Mouse (Mus musculus) stomach, embryonic 14.5 days (tissue): ENCODE data around the gene Cdkal1. TPM values are rescaled to one million over a fixed set of nuclear protein-coding genes. Genes with fewer than 3 reads are reported as not detected.
A peak's percentile ranks its signal among the peaks of the same experiment; 100 is the strongest.

Experiments used
- ATAC-seq: fragments of 200-750 bp; cut with Nextera tagmentation; 2 replicates; pipeline ENCODE4 v1.8.0; 2017; ENCODE audit warnings: low read depth, moderate TSS enrichment; ENCODE audit not compliant: insufficient number of reproducible peaks, insufficient read depth, low FRiP score
- H3K27ac ChIP-seq: fragments of 300-500 bp; sonication (generic); 2 replicates; pipeline ENCODE4 v1.5.1; 2014; ENCODE audit warnings: mild to moderate bottlenecking, low read length, moderate library complexity, mixed read lengths
- H3K27me3 ChIP-seq: fragments of 300-500 bp; sonication (generic); 2 replicates; pipeline ENCODE4 v1.6.1; 2014; ENCODE audit warnings: low read length, control low read depth, mixed read lengths; ENCODE audit not compliant: control insufficient read depth, insufficient read depth
- H3K36me3 ChIP-seq: fragments of 300-500 bp; sonication (generic); 2 replicates; pipeline ENCODE4 v1.6.1; 2014; ENCODE audit warnings: mild to moderate bottlenecking, control low read depth, low read length, moderate library complexity, mixed read lengths; ENCODE audit not compliant: control insufficient read depth, insufficient read depth
- H3K4me1 ChIP-seq: fragments of 300-500 bp; sonication (generic); 2 replicates; pipeline ENCODE4 v1.6.1; 2014; ENCODE audit warnings: low read length, control low read depth, mixed read lengths; ENCODE audit not compliant: control insufficient read depth, insufficient read depth
- H3K4me2 ChIP-seq: fragments of 300-500 bp; sonication (generic); replicated peaks from 2 replicates; pipeline ENCODE4 v1.6.1; 2014; ENCODE audit warnings: low read depth, low read length, control low read depth
- H3K4me3 ChIP-seq: fragments of 300-500 bp; sonication (generic); 2 replicates; pipeline ENCODE4 v1.5.1; 2014; ENCODE audit warnings: low read depth, low read length, control low read depth
- H3K9ac ChIP-seq: fragments of 300-500 bp; sonication (generic); replicated peaks from 2 replicates; pipeline ENCODE4 v1.6.1; 2014; ENCODE audit warnings: low read depth, mild to moderate bottlenecking, control low read depth, low read length, moderate library complexity, mixed read lengths
- H3K9me3 ChIP-seq: fragments of 300-500 bp; sonication (generic); 2 replicates; pipeline ENCODE4 v1.6.1; 2016; ENCODE audit warnings: low read depth, low read length, control low read depth; ENCODE audit not compliant: control insufficient read depth
- WGBS: fragments of 180-500 bp; shearing (Covaris S2); extraction: QIAGEN DNeasy Blood & Tissue Kit; methylation state at CpG from one replicate; pipeline ENCODE4 v1.1.7; 2014; 5-methylcytosine and 5-hydroxymethylcytosine counted together
- polyA plus RNA-seq: library from polyadenylated mRNA; unstranded; fragments of >200 nt; fragmentation: Nextera tagmentation; extraction: Ambion mirVana; gene quantifications from 2 replicates; pipeline ENCODE4 v1.2.1, GENCODE M21; 2014

Cdkal1 gene
- polyA plus RNA-seq, 1 experiment from 2014 or later, result 44.8 TPM

GRCm38 (mm10) chr13:29462271-29462670 is 393.2 kb downstream of the Cdkal1 start:
- Histone ChIP-seq H3K27me3 (no peaks in the 10 kb centered on the region), H3K9me3 (no peaks in the 10 kb centered on the region), H3K4me1 (no peaks in the 10 kb centered on the region), H3K4me2 (no peak overlapping the region), H3K27ac (no peak overlapping the region), H3K9ac (no peak overlapping the region), H3K4me3 (no peak overlapping the region), H3K36me3 (no peaks in the 10 kb centered on the region)
- ATAC-seq, result no peak
- 80% methylated on average over 6 of the region's 6 CpGs for WGBS

DNA sequence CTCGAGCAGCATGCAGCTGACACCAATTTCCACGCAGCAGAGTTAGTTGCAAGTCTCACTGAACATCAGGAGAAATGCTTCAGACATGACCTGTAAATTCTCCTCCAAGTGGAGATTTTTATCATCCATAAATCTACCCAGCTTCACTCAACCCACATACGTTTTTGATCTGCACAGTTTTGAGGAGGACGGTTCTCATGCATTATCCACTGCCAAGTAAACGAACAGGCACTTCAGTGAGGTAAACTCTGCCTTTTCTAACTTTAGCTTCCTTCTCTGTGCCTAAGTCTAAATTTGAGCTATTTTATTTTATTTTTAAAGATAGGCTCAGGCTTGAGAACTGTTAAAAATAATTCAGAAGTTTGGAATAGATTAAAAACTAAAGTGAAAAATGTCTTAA is 394.7 kb downstream of the Cdkal1 start:
- H3K4me1 ChIP-seq, result no peaks in the 10 kb centered on the region
- H3K36me3 ChIP-seq, result no peaks in the 10 kb centered on the region
- H3K9ac ChIP-seq, result no peak overlapping the region
- no peaks in the 10 kb centered on the region for H3K27me3 ChIP-seq
- no peak overlapping the region for H3K4me2 ChIP-seq
- no peak for ATAC-seq
- H3K9me3 ChIP-seq, result no peaks in the 10 kb centered on the region
- H3K27ac ChIP-seq, result no peak overlapping the region
- no peak overlapping the region for H3K4me3 ChIP-seq
- 43% methylated on average over 5 of the region's 5 CpGs for WGBS

- WGBS, result 57% methylated on average over 1 of the region's 1 CpGs
- Histone ChIP-seq H3K27ac (no peak overlapping the region), H3K36me3 (no peaks in the 10 kb centered on the region), H3K4me1 (no peaks in the 10 kb centered on the region), H3K4me3 (no peak overlapping the region), H3K9me3 (no peaks in the 10 kb centered on the region), H3K4me2 (no peak overlapping the region), H3K9ac (no peak overlapping the region), H3K27me3 (no peaks in the 10 kb centered on the region)
- no peak for ATAC-seq
Measured at GRCm38 (mm10) chr13:29458385-29458784, 397.1 kb downstream of the Cdkal1 start.

- ATAC-seq, result no peak
- no peak overlapping the region for H3K4me2 ChIP-seq
- H3K9me3 ChIP-seq, result no peaks in the 10 kb centered on the region
- no peaks in the 10 kb centered on the region for H3K27me3 ChIP-seq
- no peak overlapping the region for H3K27ac ChIP-seq
- H3K4me1 ChIP-seq, result no peaks in the 10 kb centered on the region
- H3K4me3 ChIP-seq, result no peak overlapping the region
- H3K9ac ChIP-seq, result no peak overlapping the region
- no peaks in the 10 kb centered on the region for H3K36me3 ChIP-seq
- 76% methylated on average over 2 of the region's 2 CpGs for WGBS
Measured at GRCm38 (mm10) chr13:29437067-29437466, 418.4 kb downstream of the Cdkal1 start.

DNA sequence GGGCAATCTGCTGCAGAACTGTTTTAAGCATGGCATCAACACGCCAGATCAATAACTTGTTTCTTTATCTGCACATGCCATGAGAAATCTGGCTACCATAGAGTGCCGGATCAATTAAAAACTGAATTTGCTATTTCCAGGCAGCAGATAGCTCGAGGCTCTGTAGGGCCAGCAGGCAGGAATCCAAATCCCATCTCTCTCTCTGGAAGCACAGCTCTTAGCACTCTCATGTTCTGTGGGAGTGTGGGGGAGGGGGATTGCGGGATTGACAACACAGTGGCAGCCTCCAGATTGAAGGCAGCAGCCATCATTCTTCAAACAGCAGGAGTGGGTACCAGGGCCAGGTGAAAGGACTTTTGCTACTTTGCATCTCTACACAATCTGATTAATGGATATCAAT is 420.7 kb downstream of the Cdkal1 start:
- Histone ChIP-seq H3K4me1 (no peaks in the 10 kb centered on the region), H3K4me3 (no peak overlapping the region), H3K4me2 (no peak overlapping the region), H3K27me3 (no peaks in the 10 kb centered on the region), H3K36me3 (no peaks in the 10 kb centered on the region), H3K9me3 (no peaks in the 10 kb centered on the region), H3K9ac (no peak overlapping the region), H3K27ac (no peak overlapping the region)
- ATAC-seq, result no peak
- 69% methylated on average over 4 of the region's 4 CpGs for WGBS

GRCm38 (mm10) chr13:29430919-29431318 is 424.6 kb downstream of the Cdkal1 start:
- no peak overlapping the region for H3K4me2 ChIP-seq
- no peaks in the 10 kb centered on the region for H3K9me3 ChIP-seq
- H3K27me3 ChIP-seq, result no peaks in the 10 kb centered on the region
- no peak overlapping the region for H3K4me3 ChIP-seq
- no peak for ATAC-seq
- no peak overlapping the region for H3K27ac ChIP-seq
- H3K9ac ChIP-seq, result no peak overlapping the region
- H3K4me1 ChIP-seq, result no peaks in the 10 kb centered on the region
- WGBS, result 36% methylated on average over 4 of the region's 4 CpGs
- no peaks in the 10 kb centered on the region for H3K36me3 ChIP-seq

DNA sequence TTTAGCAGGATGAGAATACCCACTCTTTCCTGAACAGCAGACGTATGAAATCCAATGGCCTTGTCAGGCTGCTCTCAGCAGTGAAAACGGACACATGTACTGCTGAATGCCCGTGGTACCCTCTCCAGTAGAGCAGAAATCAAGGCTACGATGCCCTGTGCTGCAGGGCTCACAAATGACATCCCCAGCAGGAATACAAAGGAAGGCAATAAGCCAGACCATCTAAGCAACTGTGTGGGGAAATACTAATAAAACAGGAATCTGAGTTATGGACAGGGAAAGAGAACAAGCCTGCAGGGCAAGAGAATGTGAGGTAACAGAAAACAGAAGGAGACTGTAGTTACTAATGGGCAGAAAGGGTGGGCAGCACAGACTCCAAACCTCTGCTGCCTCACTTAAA is 425.6 kb downstream of the Cdkal1 start:
- no peak overlapping the region for H3K4me3 ChIP-seq
- H3K4me1 ChIP-seq, result no peaks in the 10 kb centered on the region
- no peaks in the 10 kb centered on the region for H3K36me3 ChIP-seq
- WGBS, result 79% methylated on average over 4 of the region's 4 CpGs
- no peak overlapping the region for H3K9ac ChIP-seq
- no peak for ATAC-seq
- no peak overlapping the region for H3K4me2 ChIP-seq
- H3K9me3 ChIP-seq, result no peaks in the 10 kb centered on the region
- H3K27ac ChIP-seq, result no peak overlapping the region
- H3K27me3 ChIP-seq, result no peaks in the 10 kb centered on the region

GRCm38 (mm10) chr13:29429196-29429595 is 426.3 kb downstream of the Cdkal1 start:
- Histone ChIP-seq H3K4me2 (no peak overlapping the region), H3K9ac (no peak overlapping the region), H3K27me3 (no peaks in the 10 kb centered on the region), H3K9me3 (no peaks in the 10 kb centered on the region), H3K4me1 (no peaks in the 10 kb centered on the region), H3K36me3 (no peaks in the 10 kb centered on the region), H3K27ac (no peak overlapping the region), H3K4me3 (no peak overlapping the region)
- WGBS, result 89% methylated on average over 6 of the region's 6 CpGs
- ATAC-seq, result no peak

GRCm38 (mm10) chr13:29416450-29417136 is 438.9 kb downstream of the Cdkal1 start:
- Histone ChIP-seq H3K27me3 (no peaks in the 10 kb centered on the region), H3K9me3 (no peaks in the 10 kb centered on the region), H3K36me3 (no peaks in the 10 kb centered on the region), H3K4me1 (peaks cover 11% of the 10 kb centered on the region), H3K27ac (no peak overlapping the region; the same call in 1 of the 2 replicates), H3K9ac (no peak overlapping the region), H3K4me2 (no peak overlapping the region), H3K4me3 (no peak overlapping the region)
- peak; percentile 65; the same call in 1 of the 2 replicates for ATAC-seq
- 31% methylated on average over 8 of the region's 8 CpGs for WGBS
